Mouse (Mus musculus) gastrocnemius, adult 2 months (tissue): ENCODE data around the gene Htr5a. TPM values are rescaled to one million over a fixed set of nuclear protein-coding genes. Genes with fewer than 3 reads are reported as not detected.

ENCODE experiments used
- DNase-seq: peaks from one replicate; pipeline ENCODE4 v3.0.0; 2022
- H3K27ac ChIP-seq: fragments of 200-600 bp; 2 replicates; pipeline ENCODE4 v1.8.1; 2022; ENCODE audit warnings: mild to moderate bottlenecking
- H3K4me3 ChIP-seq: fragments of 200-600 bp; 2 replicates; pipeline ENCODE4 v1.8.1; 2022; ENCODE audit warnings: mild to moderate bottlenecking, moderate library complexity
- CTCF ChIP-seq: fragments of 200-600 bp; IDR thresholded peaks from 2 replicates; pipeline ENCODE4 v1.8.1; 2022; ENCODE audit warnings: antibody characterized with exemption, mild to moderate bottlenecking, moderate library complexity
- intact Hi-C: fragments of 180-260 bp; cut with DNase I; formaldehyde crosslinking; loops from one replicate; pipeline ENCODE4 v1.15.1; 2025
- total RNA-seq, 2 experiments: library from RNA; stranded (reverse); gene quantifications; 2 replicates each; pipeline ENCODE4 v1.2.3; 2021

Gene Htr5a
- total RNA-seq, 2 experiments from 2014 or later, result not detected

- Histone ChIP-seq H3K4me3 (no peak overlapping the region), H3K27ac (no peak overlapping the region)
- TF ChIP-seq CTCF, result no peak
- DNase-seq, result no peak
- intact Hi-C loops, result no loop called here
Observed at GRCm38 (mm10) chr5:27855726-27856125, 13.8 kb downstream of the Htr5a start.

GRCm38 (mm10) chr5:27873240-27874082 lies 31.5 kb downstream of the Htr5a start:
- no peak overlapping the region for H3K4me3 ChIP-seq
- intact Hi-C loops, result no loop called here
- no peak for TF ChIP-seq CTCF
- DNase-seq, result no peak
- no peak overlapping the region for H3K27ac ChIP-seq

GRCm38 (mm10) chr5:27874211-27874610 lies 32.3 kb downstream of the Htr5a start:
- no peak for DNase-seq
- H3K4me3 ChIP-seq, result no peak overlapping the region
- intact Hi-C loops, result no loop called here
- no peak for TF ChIP-seq CTCF
- H3K27ac ChIP-seq, result no peak overlapping the region

- no peak for TF ChIP-seq CTCF
- intact Hi-C loops, result no loop called here
- DNase-seq, result no peak
Observed at GRCm38 (mm10) chr5:27875341-27876105, 33.6 kb downstream of the Htr5a start.

GRCm38 (mm10) chr5:27878356-27878755 lies 36.4 kb downstream of the Htr5a start:
- H3K27ac ChIP-seq, result no peak overlapping the region
- no peak overlapping the region for H3K4me3 ChIP-seq
- TF ChIP-seq CTCF, result no peak
- intact Hi-C loops, result no loop called here
- DNase-seq, result no peak

More at GRCm38 (mm10) chr5:27875341-27876105, 33.6 kb downstream of the Htr5a start:
- Histone ChIP-seq H3K4me3 (no peak overlapping the region), H3K27ac (no peak overlapping the region)

GRCm38 (mm10) chr5:27879726-27880125 lies 37.8 kb downstream of the Htr5a start:
- no peak for DNase-seq
- H3K4me3 ChIP-seq, result no peak overlapping the region
- TF ChIP-seq CTCF, result no peak
- intact Hi-C loops, result no loop called here
- no peak overlapping the region for H3K27ac ChIP-seq

- Histone ChIP-seq H3K4me3 (no peak overlapping the region), H3K27ac (no peak overlapping the region)
- no peak for DNase-seq
- TF ChIP-seq CTCF, result no peak
- intact Hi-C loops, result no loop called here
Observed at GRCm38 (mm10) chr5:27880329-27881036, 38.5 kb downstream of the Htr5a start.

GRCm38 (mm10) chr5:27881261-27881660 lies 39.3 kb downstream of the Htr5a start:
- TF ChIP-seq CTCF, result no peak
- Histone ChIP-seq H3K27ac (no peak overlapping the region), H3K4me3 (no peak overlapping the region)
- DNase-seq, result no peak
- intact Hi-C loops, result no loop called here

GRCm38 (mm10) chr5:27888080-27888479 lies 46.1 kb downstream of the Htr5a start:
- TF ChIP-seq CTCF, result no peak
- Histone ChIP-seq H3K27ac (no peak overlapping the region), H3K4me3 (no peak overlapping the region)
- no peak for DNase-seq
- intact Hi-C loops, result no loop called here

GRCm38 (mm10) chr5:27895961-27896360 lies 54.0 kb downstream of the Htr5a start:
- intact Hi-C loops, result no loop called here
- TF ChIP-seq CTCF, result no peak

GRCm38 (mm10) chr5:27899756-27900155 lies 57.8 kb downstream of the Htr5a start:
- Histone ChIP-seq H3K4me3 (no peak overlapping the region), H3K27ac (no peak overlapping the region)
- TF ChIP-seq CTCF, result no peak
- intact Hi-C loops, result no loop called here
- no peak for DNase-seq

More at GRCm38 (mm10) chr5:27895961-27896360, 54.0 kb downstream of the Htr5a start:
- no peak for DNase-seq
- Histone ChIP-seq H3K27ac (no peak overlapping the region), H3K4me3 (no peak overlapping the region)

- no peak for TF ChIP-seq CTCF
- Histone ChIP-seq H3K4me3 (no peak overlapping the region), H3K27ac (no peak overlapping the region)
- intact Hi-C loops, result no loop called here
- DNase-seq, result no peak
Observed at GRCm38 (mm10) chr5:27900186-27900585, 58.2 kb downstream of the Htr5a start.

Other genes starting within 250 kb of the Htr5a start
- gene Paxip1, start 50.5 kb upstream of the Htr5a start, total RNA-seq, result 10 to 100 TPM; 11.5 to 12.7 TPM
- 1 to 10 TPM; 9.2 to 9.8 TPM for gene Insig1, start 229.2 kb downstream of the Htr5a start, total RNA-seq